ENCODE assay signal across 16 mouse cellular contexts in genomic region chr15:97603492-97603891, GRCm38 (mm10).
DNase-seq lines count a peak whose midpoint lies in the region; ATAC-seq and TF ChIP-seq lines count a peak whose summit lies in the region.
"Had no signal": no experiment of that assay in that cellular context is flagged by ENCODE, and none has a peak within 500 bp of the region (broad histone marks: within the 10 kb centered on the region; RNA-seq: fewer than 3 reads in every experiment).

No protein-coding gene starts in this region.

- no peaks in the 10 kb centered on the region for H3K36me3 ChIP-seq in heart, postnatal 0 days (replicated peaks; ENCODE audit: control insufficient read depth, insufficient read depth, low read length)
- H3K36me3 ChIP-seq: embryonic facial prominence, embryonic 13.5 days; heart, embryonic 15.5 days had no signal

- no peak for DNase-seq in heart, postnatal 0 days (ENCODE audit: low spot score)
- DNase-seq in heart, postnatal 36 days, result no peak
- peak; percentile 21 for DNase-seq in lung, postnatal 36 days
- no peak for DNase-seq in lung, postnatal 10 days
- peak; percentile 54 for DNase-seq in MEL-GATA-1-ER (ENCODE audit: extremely low read depth, low read depth)
- peak; percentile 57 for DNase-seq in naive thymus-derived CD4-positive, alpha-beta T cell, adult 2 months (ENCODE audit: low read depth)
- no peak for DNase-seq in frontal cortex, adult 2 months (ENCODE audit: extremely low spot score in 1 of 2, low spot score in 1 of 2)
- no peak for DNase-seq in urinary bladder, postnatal 14 days (ENCODE audit: low spot score)
- DNase-seq: cerebellum, adult 9-11 months; lung, postnatal 4 days; spleen, adult 18-20 months; thymus, adult 2 months had no signal

- no peak overlapping the region for H3K4me2 ChIP-seq in heart, postnatal 0 days (ENCODE audit: low read depth, low read length)
- H3K4me2 ChIP-seq: embryonic facial prominence, embryonic 13.5 days; forebrain, embryonic 13.5 days; heart, embryonic 15.5 days had no signal

- H3K9ac ChIP-seq in heart, postnatal 0 days (replicated peaks; ENCODE audit: low read depth, low read length), result no peak overlapping the region
- H3K9ac ChIP-seq: embryonic facial prominence, embryonic 13.5 days; forebrain, embryonic 13.5 days; heart, embryonic 15.5 days had no signal

- no peak overlapping the region for H3K27ac ChIP-seq in heart, postnatal 0 days (ENCODE audit: low read depth)
- H3K27ac ChIP-seq: embryonic facial prominence, embryonic 13.5 days; forebrain, embryonic 13.5 days; heart, embryonic 15.5 days had no signal

- no peaks in the 10 kb centered on the region for H3K4me1 ChIP-seq in heart, postnatal 0 days (ENCODE audit: control insufficient read depth, insufficient read depth)

- H3K27me3 ChIP-seq in heart, postnatal 0 days (ENCODE audit: control insufficient read depth, insufficient read depth, low read length), result 0 out of 2 replicates have a peak, but pooled peaks cover 3% of the 10 kb centered on the region
- H3K27me3 ChIP-seq: heart, embryonic 15.5 days had no signal

- TF ChIP-seq CTCF in heart, postnatal 0 days (IDR thresholded peaks at IDR 0.05; ENCODE audit: low read depth), result peak; percentile 30; the same call in 1 of the 2 replicates

- no peak overlapping the region for H3K4me3 ChIP-seq in heart, postnatal 0 days (ENCODE audit: low read depth, low read length)
- H3K4me3 ChIP-seq: embryonic facial prominence, embryonic 13.5 days; forebrain, embryonic 13.5 days; heart, embryonic 15.5 days had no signal

- TF ChIP-seq EP300 in heart, postnatal 0 days (IDR thresholded peaks at IDR 0.05; ENCODE audit: low read depth), result no peak

- no peaks in the 10 kb centered on the region for H3K9me3 ChIP-seq in heart, postnatal 0 days (replicated peaks; ENCODE audit: control insufficient read depth, low read length)
- H3K9me3 ChIP-seq: embryonic facial prominence, embryonic 13.5 days; forebrain, embryonic 13.5 days; heart, embryonic 15.5 days had no signal

- intact Hi-C loops in heart, postnatal 36 days (cut with DNase I), result no loop called here

- WGBS in heart, postnatal 0 days, result 41% methylated on average over 6 of the region's 6 CpGs

- no peak for ATAC-seq in heart, postnatal 0 days (ENCODE audit: insufficient read depth, low read depth)
- ATAC-seq: forebrain, embryonic 13.5 days; intestine, embryonic 16.5 days had no signal

Comparison
In these comparisons a context has a peak if more than half of its experiments do, and no peak if none do; other contexts are left out.
1. DNase-seq: peak in lung, postnatal 36 days (single experiment), MEL-GATA-1-ER (single experiment) and naive thymus-derived CD4-positive, alpha-beta T cell, adult 2 months (single experiment); none in heart, postnatal 0 days (single experiment), heart, postnatal 36 days (0 of 2), lung, postnatal 10 days (single experiment), frontal cortex, adult 2 months (0 of 2) and urinary bladder, postnatal 14 days (single experiment).